Mouse (Mus musculus): ENCODE results near the gene Cblb. TPM values are rescaled to one million over a fixed set of nuclear protein-coding genes. Genes with fewer than 3 reads are reported as not detected.

The Cblb gene
- polyA plus RNA-seq, 2 experiments, result 1.8 TPM

DNA sequence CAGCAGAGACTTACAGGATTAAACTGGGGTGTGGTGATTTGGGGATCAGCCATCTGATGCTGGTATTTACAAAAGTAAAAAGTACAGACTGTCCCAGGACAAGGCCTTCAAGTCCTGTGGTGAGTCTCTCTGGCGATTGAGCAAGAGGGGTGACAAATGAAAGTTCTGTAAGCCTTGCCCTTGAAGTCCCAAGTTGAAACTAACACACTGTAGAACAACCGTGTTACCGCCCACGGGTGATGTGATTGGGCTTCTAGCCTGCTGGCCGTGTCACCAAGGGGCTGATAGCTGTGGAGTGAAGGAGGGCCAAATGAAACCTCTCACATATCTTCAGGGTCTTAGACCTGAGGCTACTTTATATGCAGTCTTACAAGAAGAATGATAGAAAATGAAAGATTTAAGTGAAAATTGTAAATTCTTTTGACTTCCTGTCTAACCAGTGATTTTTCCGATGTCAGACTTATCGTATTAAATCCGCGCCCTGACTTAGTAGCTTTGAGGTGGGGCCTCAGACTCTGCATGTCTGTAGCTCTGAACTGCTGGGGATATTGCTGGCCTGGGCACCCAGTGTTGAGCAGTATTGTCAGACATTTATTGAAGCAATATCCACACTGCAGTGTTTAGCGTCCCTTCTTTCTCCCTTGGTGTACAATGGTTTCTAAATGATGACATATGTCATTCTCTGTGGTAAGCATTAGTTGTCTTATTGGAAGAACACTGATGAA is 63.9 kb downstream of the Cblb start:
- H3K4me1 ChIP-seq (replicated peaks; ENCODE audit: control insufficient read depth in 2 of 2, insufficient read depth in 2 of 2, low read length in 1 of 2), result peaks cover 0 to 2% of the 10 kb centered on the region in 2 experiments; a peak in 3 of 4 replicates
- no peaks in the 10 kb centered on the region for H3K27me3 ChIP-seq (ENCODE audit: control insufficient read depth, insufficient read depth, low read length)
- no peaks in the 10 kb centered on the region for H3K9me3 ChIP-seq (ENCODE audit: control insufficient read depth, low read length)
- WGBS (ENCODE audit: insufficient replicate concordance), result 75% methylated on average over 10 of the region's 10 CpGs
- H3K4me2 ChIP-seq (ENCODE audit: low read depth), result no peak overlapping the region
- H3K27ac ChIP-seq, result no peak overlapping the region
- TF ChIP-seq CTCF (IDR thresholded peaks at IDR 0.05; ENCODE audit: low read depth) (no peak), EP300 (IDR thresholded peaks at IDR 0.05; ENCODE audit: low read depth) (no peak)
- no peak overlapping the region for H3K4me3 ChIP-seq (ENCODE audit: insufficient read depth in 1 of 2, low read depth in 2 of 2, low read length in 2 of 2)
- DNase-seq (ENCODE audit: low read depth in 3 of 3, low spot score in 3 of 3), result no peak
- no peak overlapping the region for H3K9ac ChIP-seq (replicated peaks)
- ATAC-seq (ENCODE audit: insufficient read depth), result no peak
- no peaks in the 10 kb centered on the region for H3K36me3 ChIP-seq (replicated peaks; ENCODE audit: control insufficient read depth, insufficient read depth, low read depth)

- H3K4me2 ChIP-seq (ENCODE audit: low read depth), result no peak overlapping the region
- peaks cover 0 to 2% of the 10 kb centered on the region in 2 experiments; a peak in 2 of 4 replicates for H3K4me1 ChIP-seq (replicated peaks; ENCODE audit: control insufficient read depth in 2 of 2, insufficient read depth in 2 of 2, low read length in 1 of 2)
- 55% methylated on average over 3 of the region's 3 CpGs for WGBS (ENCODE audit: insufficient replicate concordance)
- no peak for DNase-seq (ENCODE audit: low read depth in 3 of 3, low spot score in 3 of 3)
- H3K9me3 ChIP-seq (ENCODE audit: control insufficient read depth, low read length), result no peaks in the 10 kb centered on the region
- ATAC-seq (ENCODE audit: insufficient read depth), result no peak
- no peak overlapping the region for H3K27ac ChIP-seq
- no peaks in the 10 kb centered on the region for H3K36me3 ChIP-seq (replicated peaks; ENCODE audit: control insufficient read depth, insufficient read depth, low read depth)
- TF ChIP-seq CTCF (IDR thresholded peaks at IDR 0.05; ENCODE audit: low read depth) (no peak), EP300 (IDR thresholded peaks at IDR 0.05; ENCODE audit: low read depth) (no peak)
- no peaks in the 10 kb centered on the region for H3K27me3 ChIP-seq (ENCODE audit: control insufficient read depth, insufficient read depth, low read length)
- H3K9ac ChIP-seq (replicated peaks), result no peak overlapping the region
- H3K4me3 ChIP-seq (ENCODE audit: insufficient read depth in 1 of 2, low read depth in 2 of 2, low read length in 2 of 2), result no peak overlapping the region
Observed at GRCm38 (mm10) chr16:52095643-52096042, 64.6 kb downstream of the Cblb start.

GRCm38 (mm10) chr16:52100466-52100865 is 69.4 kb downstream of the Cblb start:
- no peak overlapping the region for H3K4me2 ChIP-seq (ENCODE audit: low read depth)
- DNase-seq (ENCODE audit: low read depth in 3 of 3, low spot score in 3 of 3), result no peak
- TF ChIP-seq EP300 (IDR thresholded peaks at IDR 0.05; ENCODE audit: low read depth), result no peak
- no peak for TF ChIP-seq CTCF (IDR thresholded peaks at IDR 0.05; ENCODE audit: low read depth)
- WGBS (ENCODE audit: insufficient replicate concordance), result 67% methylated on average over 6 of the region's 6 CpGs
- no peaks in the 10 kb centered on the region for H3K27me3 ChIP-seq (ENCODE audit: control insufficient read depth, insufficient read depth, low read length)
- no peaks in the 10 kb centered on the region for H3K4me1 ChIP-seq (replicated peaks; ENCODE audit: control insufficient read depth in 2 of 2, insufficient read depth in 2 of 2, low read length in 1 of 2)
- ATAC-seq (ENCODE audit: insufficient read depth), result no peak
- H3K4me3 ChIP-seq (ENCODE audit: insufficient read depth in 1 of 2, low read depth in 2 of 2, low read length in 2 of 2), result no peak overlapping the region
- no peaks in the 10 kb centered on the region for H3K9me3 ChIP-seq (ENCODE audit: control insufficient read depth, low read length)
- H3K27ac ChIP-seq, result no peak overlapping the region
- no peaks in the 10 kb centered on the region for H3K36me3 ChIP-seq (replicated peaks; ENCODE audit: control insufficient read depth, insufficient read depth, low read depth)
- H3K9ac ChIP-seq (replicated peaks), result no peak overlapping the region

DNA sequence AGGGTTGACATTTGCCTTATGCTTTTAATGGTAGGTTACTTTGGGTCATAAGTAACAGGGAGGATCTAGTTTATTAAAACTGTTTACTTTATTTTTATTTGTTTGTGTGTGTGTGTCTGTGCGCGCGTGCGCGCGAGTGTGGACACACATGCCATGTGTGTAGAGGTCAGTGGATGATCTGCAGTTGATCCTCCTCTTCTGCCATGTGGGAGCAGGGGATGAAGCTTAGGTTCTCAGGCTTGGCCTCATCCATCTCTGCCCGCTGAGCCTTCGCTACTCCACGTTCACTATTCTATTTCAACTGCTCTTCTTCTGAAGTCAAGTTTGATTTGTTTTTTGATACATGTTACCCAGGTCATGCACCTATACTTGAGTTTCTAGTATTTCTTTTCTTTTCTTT is 73.6 kb downstream of the Cblb start:
- 88% methylated on average over 9 of the region's 9 CpGs for WGBS (ENCODE audit: insufficient replicate concordance)
- H3K36me3 ChIP-seq (replicated peaks; ENCODE audit: control insufficient read depth, insufficient read depth, low read depth), result no peaks in the 10 kb centered on the region
- no peak overlapping the region for H3K27ac ChIP-seq
- DNase-seq (ENCODE audit: low read depth in 3 of 3, low spot score in 3 of 3) (no peak), ATAC-seq (ENCODE audit: insufficient read depth) (no peak)
- no peaks in the 10 kb centered on the region for H3K4me1 ChIP-seq (replicated peaks; ENCODE audit: control insufficient read depth in 2 of 2, insufficient read depth in 2 of 2, low read length in 1 of 2)
- H3K4me2 ChIP-seq (ENCODE audit: low read depth), result no peak overlapping the region
- TF ChIP-seq CTCF (IDR thresholded peaks at IDR 0.05; ENCODE audit: low read depth) (no peak), EP300 (IDR thresholded peaks at IDR 0.05; ENCODE audit: low read depth) (no peak)
- H3K27me3 ChIP-seq (ENCODE audit: control insufficient read depth, insufficient read depth, low read length), result no peaks in the 10 kb centered on the region
- no peaks in the 10 kb centered on the region for H3K9me3 ChIP-seq (ENCODE audit: control insufficient read depth, low read length)
- H3K4me3 ChIP-seq (ENCODE audit: insufficient read depth in 1 of 2, low read depth in 2 of 2, low read length in 2 of 2), result no peak overlapping the region
- H3K9ac ChIP-seq (replicated peaks), result no peak overlapping the region

GRCm38 (mm10) chr16:52107836-52108235 is 76.8 kb downstream of the Cblb start:
- H3K4me2 ChIP-seq (ENCODE audit: low read depth), result no peak overlapping the region
- 57% methylated on average over 5 of the region's 5 CpGs for WGBS (ENCODE audit: insufficient replicate concordance)
- no peak overlapping the region for H3K4me3 ChIP-seq (ENCODE audit: insufficient read depth in 1 of 2, low read depth in 2 of 2, low read length in 2 of 2)
- H3K27me3 ChIP-seq (ENCODE audit: control insufficient read depth, insufficient read depth, low read length), result no peaks in the 10 kb centered on the region
- H3K27ac ChIP-seq, result no peak overlapping the region
- ATAC-seq (ENCODE audit: insufficient read depth), result no peak
- H3K36me3 ChIP-seq (replicated peaks; ENCODE audit: control insufficient read depth, insufficient read depth, low read depth), result no peaks in the 10 kb centered on the region
- H3K4me1 ChIP-seq (replicated peaks; ENCODE audit: control insufficient read depth in 2 of 2, insufficient read depth in 2 of 2, low read length in 1 of 2), result no peaks in the 10 kb centered on the region
- no peak for DNase-seq (ENCODE audit: low read depth in 3 of 3, low spot score in 3 of 3)
- no peaks in the 10 kb centered on the region for H3K9me3 ChIP-seq (ENCODE audit: control insufficient read depth, low read length)
- H3K9ac ChIP-seq (replicated peaks), result no peak overlapping the region
- no peak for TF ChIP-seq CTCF (IDR thresholded peaks at IDR 0.05; ENCODE audit: low read depth)

Measured in liver, embryonic 14.5 days (tissue).